Mouse (Mus musculus): ENCODE measurements around the gene Tspan5.

DNA sequence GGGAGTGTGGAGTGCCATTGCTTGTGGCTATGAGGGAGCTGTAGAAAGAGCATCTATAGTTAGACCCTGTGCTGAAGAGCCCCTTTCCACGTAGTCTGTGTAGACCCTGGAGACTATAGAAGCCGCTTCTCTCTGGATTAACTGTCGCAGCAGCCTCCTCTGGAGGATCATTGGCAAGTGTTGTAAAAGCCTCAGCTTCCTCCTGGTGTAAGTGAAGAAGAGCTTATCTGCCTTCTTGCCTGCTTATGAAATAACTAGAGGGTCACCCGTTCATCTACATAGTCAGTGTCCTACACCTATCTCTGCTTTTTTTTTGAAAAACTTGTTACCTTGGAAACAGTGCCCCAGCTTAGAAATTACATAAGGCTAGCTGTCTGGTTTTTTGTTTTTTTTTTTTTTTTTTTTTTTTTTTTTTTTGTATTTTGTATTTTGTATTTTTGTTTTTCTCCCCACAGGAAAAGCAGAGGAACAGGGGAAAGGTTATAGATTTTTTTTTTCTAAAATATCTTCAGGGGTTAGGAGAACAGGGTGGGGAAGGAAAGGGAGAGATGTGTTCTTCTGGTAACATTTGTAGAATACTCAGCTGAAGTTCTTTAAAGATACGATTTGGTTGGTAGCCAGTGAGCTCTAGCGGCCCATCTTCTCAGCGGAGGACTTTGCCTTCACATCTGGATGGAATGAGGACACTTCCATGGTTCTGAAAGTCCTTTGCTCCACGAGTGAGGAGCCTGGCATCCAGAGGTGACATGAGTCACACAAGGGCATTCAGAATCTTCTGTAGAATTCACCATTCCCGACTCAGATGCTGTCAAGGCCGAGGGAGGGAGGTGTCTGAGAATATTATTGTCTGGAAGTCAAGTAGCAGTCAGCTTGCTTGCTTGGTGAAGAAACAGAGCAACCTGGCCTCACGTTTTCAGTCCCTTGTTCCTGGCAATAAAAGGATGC lies 62.4 kb downstream of the Tspan5 start:
- no peak for TF ChIP-seq CTCF (IDR thresholded peaks at IDR 0.05; ENCODE audit: insufficient read depth, low read length)
- TF ChIP-seq POLR2A (IDR thresholded peaks at IDR 0.05; ENCODE audit: borderline replicate concordance, extremely low read depth, low read depth, low read length) = no peak

Data from lung, adult 2 months (tissue).